Mouse (Mus musculus) adrenal gland, postnatal 25 days (tissue): ENCODE measurements around the gene Ift74. TPM values are rescaled to one million over a fixed set of nuclear protein-coding genes. Genes with fewer than 3 reads are reported as not detected.
"Not testable (repeated sequence)": the region's sequence is repeated elsewhere in the genome, so short reads cannot be mapped to it uniquely, and the experiment has no call there.

Experiments
- DNase-seq: peaks from one replicate; pipeline ENCODE4 v3.0.0; 2021; ENCODE audit warnings: mixed read lengths
- long read RNA-seq: library from polyadenylated mRNA; stranded (forward); transcript quantifications from one replicate; pipeline ENCODE4 v2.0.0, GENCODE M21; 2021
- total RNA-seq: library from RNA; stranded (reverse); gene quantifications from 2 replicates; pipeline ENCODE4 v1.2.3, GENCODE M21; 2021

Ift74 gene
- 17.0 and 17.7 TPM in 2 replicates for total RNA-seq
- long read RNA-seq, transcript Ift74-201 (20 exons, 2,139 nt), result major isoform, 25 of 46 reads
- long read RNA-seq, partial matches to known transcripts, result 8 of 46 reads
- long read RNA-seq, other reads (novel, unspliced or antisense), result 13 of 46 reads

GRCm38 (mm10) chr4:94613972-94614626 is at the start of gene Ift74:
TSS of gene Ift74 (plus strand) at chr4:94614491.
- DNase-seq, result peak; percentile 93

DNA sequence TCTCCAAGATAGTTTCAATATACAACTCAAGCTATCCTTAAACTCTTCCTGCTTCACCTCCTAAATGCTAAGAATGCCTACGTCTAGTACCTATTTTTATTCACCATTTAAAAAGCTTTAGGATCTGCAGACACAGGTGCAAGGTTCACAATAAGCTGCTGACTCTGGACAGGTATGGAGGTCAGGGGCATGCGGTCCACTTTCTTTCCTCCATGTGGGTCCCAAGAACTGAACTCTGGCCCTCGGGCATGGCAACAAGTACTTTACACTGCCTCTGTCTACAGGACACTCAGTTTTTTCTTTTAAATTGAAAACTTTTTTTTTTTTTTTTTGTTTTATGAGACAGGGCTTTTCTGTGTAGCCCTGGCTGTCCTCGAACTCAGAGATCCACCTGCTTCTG is 41.6 kb upstream of the Ift74 start:
- no peak for DNase-seq

DNA sequence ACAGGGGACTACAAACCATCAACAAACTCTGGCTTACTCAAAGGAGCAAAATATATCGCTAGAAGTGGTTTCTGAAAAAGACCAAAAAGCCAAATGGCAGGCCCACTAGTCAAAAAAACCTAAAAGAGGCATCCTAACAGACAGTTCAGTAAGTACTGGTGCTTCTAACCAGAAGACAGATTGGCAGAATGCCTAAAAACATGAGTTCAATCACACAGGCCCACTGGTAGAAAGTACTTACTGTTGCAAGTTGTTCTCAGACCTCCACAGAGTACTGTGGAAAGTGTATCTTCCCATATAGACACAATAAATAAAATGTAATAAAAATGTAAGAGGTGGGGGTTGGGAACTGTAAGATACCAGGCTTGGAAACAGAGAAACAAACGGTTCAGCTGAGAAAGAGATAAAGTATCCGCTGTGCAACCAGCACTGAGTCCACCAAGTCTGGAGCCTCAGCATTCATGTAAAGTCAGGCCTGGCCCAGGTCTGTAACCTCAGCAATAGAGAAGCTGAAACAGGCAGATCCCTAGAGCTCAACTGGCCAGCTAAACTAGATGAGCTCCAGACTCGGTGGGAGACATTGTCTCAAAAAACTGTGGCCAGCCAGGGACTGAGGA is 22.4 kb upstream of the Ift74 start:
- DNase-seq, result no peak

DNA sequence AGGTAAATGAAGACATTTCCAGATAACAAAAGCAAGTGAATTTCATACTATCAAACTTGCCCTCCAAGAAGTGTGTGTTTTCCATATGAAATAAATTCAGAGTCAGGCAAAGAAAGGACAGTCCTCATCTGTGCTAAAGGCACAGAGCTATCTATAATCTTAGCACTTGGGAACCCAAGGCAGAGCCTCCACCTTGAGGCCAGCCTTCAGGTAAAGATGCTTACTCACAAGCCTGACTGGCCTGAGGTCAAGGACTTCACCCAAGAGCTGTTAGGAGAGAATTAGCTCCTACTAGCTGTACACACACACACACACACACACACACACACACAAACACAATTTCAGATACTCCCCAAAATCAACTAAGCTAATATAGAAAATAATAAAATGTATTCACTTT is 21.6 kb upstream of the Ift74 start:
- DNase-seq, result no peak

GRCm38 (mm10) chr4:94601395-94601794 is 12.9 kb upstream of the Ift74 start:
- DNase-seq, result no peak

GRCm38 (mm10) chr4:94602496-94603030 is 11.7 kb upstream of the Ift74 start:
- DNase-seq, result no peak

DNA sequence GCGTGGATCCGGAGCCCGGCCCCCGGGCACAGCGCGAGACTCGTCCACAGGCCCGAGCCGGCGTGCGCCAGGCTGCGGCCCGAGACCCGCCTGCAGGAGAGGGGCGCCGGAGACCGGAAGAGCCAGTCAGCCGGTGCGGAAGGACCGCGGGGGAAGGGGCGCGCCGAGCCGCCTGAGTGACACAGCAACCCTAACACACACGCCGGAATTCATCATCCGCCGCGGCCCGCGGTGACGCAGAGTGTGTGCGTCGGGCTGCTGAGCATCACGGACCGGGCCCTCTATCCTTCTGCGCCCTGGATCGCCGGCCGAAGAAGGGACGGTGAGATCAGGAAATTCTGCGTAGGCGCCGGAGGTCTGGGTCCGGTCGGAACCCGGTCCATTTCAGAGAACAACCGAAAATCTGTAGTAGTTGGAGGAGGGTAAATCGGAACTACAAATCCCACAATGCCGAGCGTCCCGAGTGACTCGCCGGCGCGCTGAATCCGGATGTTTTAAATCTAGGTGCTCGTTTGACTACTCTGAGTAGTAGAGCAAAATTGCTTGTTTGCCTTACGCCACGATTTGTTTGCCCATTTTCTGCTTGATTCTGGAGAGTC is 11.2 kb upstream of the Ift74 start, which contains the start of gene Plaa:
Plaa (minus strand) TSS at position 214 of the 599 bp plus-strand sequence.
- peak; percentile 89 for DNase-seq

DNA sequence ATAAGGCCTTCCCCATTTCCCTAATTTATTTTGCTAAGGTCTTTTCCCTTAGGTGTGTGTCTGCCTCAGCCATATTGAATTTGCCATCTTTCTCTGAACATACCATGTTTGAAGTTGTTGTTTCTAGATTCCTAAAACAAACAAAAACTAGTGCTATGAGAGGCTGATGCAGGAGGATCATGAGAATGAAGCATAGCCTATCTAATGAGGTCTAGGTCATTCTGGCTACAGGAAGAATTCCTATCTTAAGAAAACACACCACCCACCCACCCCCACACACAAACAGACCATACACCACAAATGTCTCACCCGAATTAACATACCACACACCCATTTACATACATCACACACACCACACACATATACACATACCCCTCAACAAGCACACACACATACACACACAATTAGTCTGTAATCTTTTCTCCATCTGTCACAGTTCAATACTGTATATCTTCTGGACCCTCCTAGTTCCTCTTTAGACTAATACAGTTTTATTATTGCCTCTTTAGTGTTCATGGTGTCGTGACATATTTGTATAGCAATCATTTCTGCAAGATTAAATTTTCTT is 9.8 kb upstream of the Ift74 start:
- no peak for DNase-seq

GRCm38 (mm10) chr4:94605591-94605990 is 8.7 kb upstream of the Ift74 start:
- no peak for DNase-seq

DNA sequence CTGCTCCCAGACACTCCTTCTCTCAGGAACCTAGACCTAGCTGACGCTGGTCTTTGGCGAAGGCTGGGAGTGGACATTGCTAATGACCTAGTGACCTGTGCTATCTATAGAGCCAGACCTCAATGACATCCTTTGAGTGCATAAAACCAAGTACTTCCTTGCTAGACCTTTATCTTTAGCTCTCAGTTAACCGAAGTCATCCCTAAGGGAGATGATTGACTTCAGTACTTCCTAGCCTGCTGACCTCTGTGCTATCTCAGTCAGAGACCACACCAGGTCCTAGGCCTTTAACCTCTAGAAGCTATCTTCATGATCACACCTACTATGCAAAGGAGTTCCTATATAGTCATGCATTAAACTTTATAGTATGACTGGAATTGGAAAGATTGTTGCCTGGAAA is 4.0 kb upstream of the Ift74 start:
- no peak for DNase-seq

- DNase-seq, result no peak
These were observed 326 bp downstream of the Ift74 start for GRCm38 (mm10) chr4:94614627-94615006.

DNA sequence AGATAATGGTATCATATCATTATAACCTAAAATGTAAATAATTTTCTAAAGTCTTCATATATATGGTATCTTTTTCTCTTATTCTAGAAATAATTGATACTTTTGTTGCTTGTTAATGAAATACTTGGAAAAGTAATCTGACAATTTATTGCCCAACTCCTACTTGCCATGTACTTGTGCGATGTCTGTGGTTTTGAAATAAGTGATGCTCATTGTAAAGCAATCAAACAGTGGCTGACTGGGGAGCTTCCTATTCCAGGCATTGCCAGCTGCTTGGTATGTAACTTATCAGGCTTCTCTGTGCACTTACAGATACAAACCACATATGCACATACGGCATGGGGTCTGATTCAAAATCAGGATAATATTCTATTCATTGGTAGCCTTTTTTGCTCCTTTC is 5.8 kb downstream of the Ift74 start:
- no peak for DNase-seq

DNA sequence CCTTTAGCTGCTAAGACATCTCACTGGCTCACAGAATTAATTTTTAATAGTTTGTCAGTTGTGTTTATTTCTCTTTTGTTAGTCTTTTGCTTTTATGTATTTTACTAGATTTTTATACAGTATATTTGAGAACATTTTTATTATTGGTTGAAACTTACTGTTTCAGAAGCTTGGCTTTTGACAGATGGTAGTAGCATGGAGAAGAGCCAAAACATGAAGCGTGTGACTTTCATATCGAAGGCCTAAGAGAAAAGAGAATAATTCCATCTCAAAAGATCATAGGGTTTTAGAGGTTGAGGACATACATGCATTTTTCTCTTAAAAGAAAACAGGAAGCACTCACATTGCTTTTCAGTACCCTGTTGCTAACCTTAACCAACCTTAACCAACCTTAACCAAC is 28.9 kb downstream of the Ift74 start:
- no peak for DNase-seq

- no peak for DNase-seq
These were observed 35.6 kb downstream of the Ift74 start, which contains the start of gene Lrrc19 for GRCm38 (mm10) chr4:94649920-94650319. TSS of gene Lrrc19 (minus strand) at chr4:94650144.

DNA sequence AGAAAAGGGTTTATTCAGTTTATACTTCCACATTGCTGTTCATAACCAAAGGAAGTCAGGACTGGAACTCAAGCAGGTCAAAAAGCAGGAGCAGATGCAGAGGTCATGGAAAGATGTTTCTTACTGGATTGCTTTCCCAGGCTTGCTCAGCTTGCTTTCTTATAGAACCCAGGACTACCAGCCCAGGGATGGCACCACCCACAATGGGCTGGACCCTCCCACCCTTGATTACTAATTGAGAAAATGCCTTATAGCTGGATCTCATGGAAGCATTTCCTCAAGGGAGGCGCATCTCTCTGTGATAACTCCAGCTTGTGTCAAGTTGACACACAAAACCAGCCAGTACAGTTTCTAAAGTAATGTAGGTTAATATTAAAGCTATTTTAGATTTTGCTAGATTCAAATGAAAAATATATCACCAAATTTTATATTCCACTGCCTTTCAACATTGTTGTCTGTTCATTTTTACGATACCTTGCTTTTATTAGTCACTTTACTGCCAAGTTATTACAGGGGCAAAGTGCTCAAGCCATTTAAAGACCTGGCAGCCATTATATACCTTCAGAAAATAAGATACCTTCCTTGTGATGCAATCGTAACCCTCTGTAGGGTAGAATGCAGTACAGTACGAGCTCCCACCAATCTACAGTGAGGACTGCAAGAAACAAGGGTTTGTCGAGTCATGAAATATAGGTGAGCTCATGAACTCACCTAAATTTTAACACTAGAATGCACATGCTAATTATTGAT is 36.3 kb downstream of the Ift74 start:
- not testable (repeated sequence) for DNase-seq

DNA sequence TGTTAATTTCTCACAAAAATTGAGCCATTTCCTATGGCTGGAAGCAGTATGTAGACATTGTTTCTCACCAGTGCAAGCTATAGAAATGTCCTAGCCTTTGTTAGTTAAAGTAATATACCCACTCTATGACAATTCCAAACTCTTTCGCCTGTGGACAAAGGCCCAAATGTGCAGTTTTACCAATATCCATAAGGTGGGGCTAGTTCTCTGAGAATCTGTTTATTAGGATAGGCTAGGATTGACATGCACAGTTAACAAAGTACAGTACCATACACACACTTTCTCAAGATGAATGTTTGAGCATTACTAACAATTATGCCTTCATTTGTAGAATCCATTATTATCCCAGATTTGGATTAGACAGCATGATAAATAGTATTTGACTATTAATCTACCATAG is 55.4 kb downstream of the Ift74 start:
- no peak for DNase-seq

- DNase-seq, result no peak
These were observed 66.4 kb downstream of the Ift74 start for GRCm38 (mm10) chr4:94680662-94681061.

GRCm38 (mm10) chr4:94681181-94681580 is 66.9 kb downstream of the Ift74 start:
- no peak for DNase-seq

- no peak for DNase-seq
These were observed 67.7 kb downstream of the Ift74 start for GRCm38 (mm10) chr4:94682029-94682428.

DNA sequence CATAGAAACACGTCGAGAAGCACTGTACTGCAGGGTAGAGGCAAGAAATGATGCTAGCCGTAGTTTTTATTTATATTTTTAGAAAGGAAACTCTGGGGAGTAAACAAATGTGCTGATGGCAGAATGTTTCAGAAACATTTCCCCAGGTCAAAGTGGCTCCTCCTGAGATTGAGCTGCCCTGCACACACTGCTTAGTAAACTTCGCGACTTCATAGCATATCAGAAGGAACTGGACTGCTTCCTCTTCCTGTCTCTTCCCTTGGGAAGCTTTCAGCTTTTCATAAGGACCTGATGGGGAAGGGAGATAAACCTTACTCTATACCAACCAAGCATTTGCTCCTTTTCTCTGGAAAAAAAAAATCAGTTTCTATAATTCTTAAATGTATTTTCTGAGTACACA is 69.0 kb downstream of the Ift74 start:
- DNase-seq, result no peak

DNA sequence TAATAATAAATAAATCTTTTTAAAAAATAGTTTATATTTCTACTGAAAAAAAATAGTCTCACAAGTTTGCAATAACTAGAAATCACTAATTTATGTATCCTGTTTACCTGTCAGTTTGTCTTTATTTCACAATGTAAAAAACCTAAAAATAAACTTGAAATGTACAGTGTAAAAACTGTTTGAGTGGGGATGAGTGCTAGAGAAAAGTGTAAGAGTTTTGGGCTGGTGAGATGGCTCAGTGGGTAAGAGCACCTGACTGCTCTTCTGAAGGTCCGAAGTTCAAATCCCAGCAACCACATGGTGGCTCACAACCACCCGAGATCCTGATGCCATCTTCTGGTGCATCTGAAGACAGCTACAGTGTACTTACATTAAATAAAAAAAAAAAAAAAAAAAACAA is 75.5 kb downstream of the Ift74 start:
- not testable (repeated sequence) for DNase-seq

DNA sequence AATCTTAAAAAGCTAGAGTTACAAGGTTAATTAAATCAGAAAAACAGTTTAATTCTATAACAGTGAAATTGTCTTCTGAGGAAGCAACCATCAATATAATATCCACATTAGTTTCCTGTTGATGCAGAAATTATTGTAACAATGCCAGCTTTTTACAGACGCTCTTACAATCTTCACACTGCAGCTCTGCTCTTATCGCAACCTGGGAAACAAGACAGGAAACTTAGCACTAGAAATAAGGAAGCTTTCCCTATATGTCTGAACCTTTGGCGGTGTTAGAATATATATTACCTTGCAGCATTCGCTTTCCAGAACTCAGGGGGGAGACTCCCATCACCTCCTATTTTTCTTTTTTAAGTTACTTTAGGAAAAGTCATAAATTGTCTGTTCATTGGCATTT is 76.8 kb downstream of the Ift74 start:
- no peak for DNase-seq
